Mouse (Mus musculus): ENCODE results near the gene Efcab6. TPM values are rescaled to one million over a fixed set of nuclear protein-coding genes. Genes with fewer than 3 reads are reported as not detected.
"Not testable (repeated sequence)": the region's sequence is repeated elsewhere in the genome, so short reads cannot be mapped to it uniquely, and the experiment has no call there.

Efcab6 gene
- 10 to 100 TPM in 3 of 4 experiments, 1 to 10 TPM in 1; 9.2 to 16.2 (median 14.2) TPM for total RNA-seq (2022)

DNA sequence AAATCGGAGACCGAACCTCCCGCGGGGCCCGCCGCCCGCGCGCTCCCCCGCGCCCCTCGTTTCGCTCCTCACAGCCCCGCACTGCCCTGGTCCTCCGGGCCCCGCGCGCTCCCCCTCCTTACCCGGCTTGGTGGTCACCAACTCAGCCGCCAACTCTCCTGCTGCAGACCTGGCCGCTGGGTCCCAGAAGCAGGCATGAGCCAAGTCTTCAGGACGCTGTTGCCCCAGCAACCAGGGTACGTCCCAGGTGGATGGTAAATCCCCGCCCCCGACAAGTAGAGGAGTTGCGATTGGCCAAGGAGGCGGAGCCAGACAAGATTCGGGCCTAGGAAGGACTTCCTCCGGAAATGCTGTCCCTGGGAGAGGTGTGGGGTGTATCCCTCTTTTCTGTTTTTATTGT, at the start of gene Efcab6:
TSS of gene Efcab6 (minus strand) at position 240 of the 400 bp plus-strand sequence.
- DNase-seq (ENCODE audit: low spot score in 2 of 2): peak in 1 of 2 experiments; percentile 78

GRCm38 (mm10) chr15:84113873-84114272, 48.7 kb upstream of the Efcab6 start:
- no peak for DNase-seq (ENCODE audit: low spot score in 2 of 2)

DNA sequence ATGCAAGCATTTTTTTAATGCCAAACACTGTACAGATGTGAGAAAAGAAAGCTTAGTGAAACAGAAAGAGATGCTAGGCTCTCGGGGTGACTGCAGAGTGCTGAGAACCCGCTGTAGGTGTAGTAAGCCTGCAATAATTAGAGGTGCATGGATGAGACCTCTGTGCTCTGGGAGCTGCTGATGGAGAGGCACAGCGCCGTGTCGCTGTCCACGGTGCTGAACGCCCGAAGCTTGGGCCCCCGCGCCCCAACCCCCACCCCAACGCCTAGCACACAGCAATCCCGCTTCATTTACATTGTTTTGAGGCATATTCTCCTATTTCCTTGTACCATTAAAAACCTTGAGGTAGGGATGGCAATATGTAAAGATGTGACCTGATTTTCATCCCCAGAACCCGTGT, 43.7 kb upstream of the Efcab6 start:
- no peak for DNase-seq (ENCODE audit: low spot score in 2 of 2)

DNA sequence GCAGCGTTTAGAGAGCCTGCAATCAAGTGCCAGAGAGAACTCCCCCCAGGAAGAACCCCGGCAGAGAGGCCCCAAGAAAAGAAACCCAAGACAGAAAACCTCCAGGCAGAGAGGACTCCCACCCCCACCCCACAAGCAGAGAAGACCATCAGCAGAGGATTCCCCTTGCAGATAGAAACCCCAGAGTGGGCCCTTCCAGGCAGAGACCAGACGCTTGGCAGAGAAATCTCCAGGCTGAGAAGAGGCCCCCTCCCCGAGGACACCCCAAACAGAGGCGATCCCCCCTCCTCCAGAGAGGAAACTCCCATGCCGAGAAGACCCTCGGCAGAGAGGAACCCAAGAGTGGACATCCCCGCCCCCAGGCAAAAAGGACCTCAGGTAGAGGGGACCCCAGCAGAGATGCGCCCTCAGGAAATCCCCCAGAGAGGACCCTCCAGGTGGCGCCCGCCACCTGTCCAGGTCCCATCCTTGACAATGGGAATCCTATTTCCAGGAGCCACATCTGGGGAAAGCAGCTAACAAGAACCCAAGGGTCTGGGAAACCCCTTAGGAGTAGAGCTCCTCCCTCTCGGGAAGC, 40.8 kb upstream of the Efcab6 start:
- no peak for DNase-seq (ENCODE audit: low spot score in 2 of 2)

- peak; percentile 58 to 62 for DNase-seq (ENCODE audit: low spot score in 2 of 2)
These were observed 40.1 kb upstream of the Efcab6 start, which contains the start of gene Sult4a1 for GRCm38 (mm10) chr15:84105105-84105923. Sult4a1 (minus strand) TSS chr15:84105754.

- no peak for DNase-seq (ENCODE audit: low spot score in 2 of 2)
These were observed 39.4 kb upstream of the Efcab6 start for GRCm38 (mm10) chr15:84104626-84105025.

DNA sequence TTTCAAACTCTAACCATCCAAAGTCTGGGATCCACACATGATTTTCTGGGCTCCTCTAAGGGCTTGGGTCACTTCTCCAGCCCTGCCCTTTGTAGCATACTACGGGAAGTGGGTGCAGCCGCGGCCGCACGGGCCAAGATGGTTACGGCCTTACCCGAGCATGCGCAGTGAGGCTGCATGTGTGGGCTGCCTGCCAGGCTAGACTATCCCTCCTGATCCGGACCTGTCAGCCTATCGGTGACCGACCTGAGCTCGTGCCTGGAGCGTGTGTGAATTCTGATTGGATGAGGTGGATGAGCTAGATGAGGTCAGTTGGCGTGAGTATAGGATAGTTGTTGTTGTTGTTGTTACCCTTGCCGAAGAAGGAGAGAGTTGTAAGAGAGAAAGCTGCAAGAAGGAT, 32.4 kb upstream of the Efcab6 start:
- not testable (repeated sequence) for DNase-seq (ENCODE audit: low spot score in 2 of 2)

GRCm38 (mm10) chr15:84096051-84096450, 30.9 kb upstream of the Efcab6 start:
- DNase-seq (ENCODE audit: low spot score in 2 of 2): no peak

DNA sequence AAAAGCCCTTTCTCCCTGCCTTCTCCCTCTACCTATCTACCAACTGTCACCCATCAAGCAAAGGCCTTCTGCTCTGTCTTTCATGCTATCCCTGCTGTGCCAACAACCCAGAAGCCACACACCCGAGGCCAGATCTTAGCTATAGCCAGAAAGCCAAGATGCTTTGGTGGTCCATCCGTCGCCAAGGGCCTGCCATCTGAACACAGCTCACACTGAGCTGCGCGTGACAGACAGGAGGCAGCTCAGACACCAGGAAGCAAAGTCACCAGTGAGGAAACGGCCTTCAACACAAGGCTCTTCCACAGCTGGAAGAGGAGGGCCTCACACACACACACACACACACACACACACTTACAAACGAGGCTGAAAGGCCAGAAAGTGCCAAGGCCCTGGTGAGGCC, 29.7 kb upstream of the Efcab6 start:
- DNase-seq (ENCODE audit: low spot score in 2 of 2): no peak

GRCm38 (mm10) chr15:84086775-84087174, 21.6 kb upstream of the Efcab6 start:
- no peak for DNase-seq (ENCODE audit: low spot score in 2 of 2)

DNA sequence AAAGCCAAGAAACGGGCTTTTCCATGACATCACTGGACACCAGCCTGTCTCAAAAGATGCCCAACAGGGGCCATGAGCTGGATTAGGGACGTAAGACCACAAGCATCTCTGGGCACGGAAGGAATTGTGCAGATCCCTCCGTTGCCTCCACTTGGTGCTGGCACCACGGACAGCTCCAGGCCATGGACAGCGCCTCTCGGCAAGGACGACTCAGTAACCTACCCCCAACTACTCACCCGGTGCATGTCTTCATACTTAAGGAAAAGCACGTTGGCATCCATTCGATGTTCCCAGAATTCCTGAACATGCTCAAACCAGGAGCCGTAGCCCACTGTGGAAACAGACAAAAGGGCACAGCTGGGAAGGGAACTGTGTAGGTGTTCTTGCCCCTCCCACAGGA, 21.2 kb upstream of the Efcab6 start:
- DNase-seq (ENCODE audit: low spot score in 2 of 2): no peak

DNA sequence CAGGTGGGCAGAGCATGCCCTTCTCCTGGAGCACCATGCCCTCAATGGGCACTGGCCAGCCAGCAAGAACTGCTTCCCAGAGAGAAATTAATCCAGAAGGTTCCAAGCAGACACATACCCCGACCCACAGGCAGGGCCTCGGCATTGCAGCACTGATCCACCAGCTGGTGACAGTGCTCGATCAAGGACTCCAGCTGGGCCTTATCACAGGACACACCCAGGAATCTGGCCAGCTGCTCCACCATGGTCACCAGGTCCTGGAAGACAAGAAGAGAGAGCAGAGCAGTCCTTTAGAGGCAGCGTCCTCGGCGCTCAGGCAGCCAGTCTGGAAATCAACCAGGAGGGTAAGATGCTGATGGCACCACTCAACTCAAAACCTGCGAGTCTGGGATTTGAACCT, 14.9 kb upstream of the Efcab6 start:
- DNase-seq (ENCODE audit: low spot score in 2 of 2): no peak

DNA sequence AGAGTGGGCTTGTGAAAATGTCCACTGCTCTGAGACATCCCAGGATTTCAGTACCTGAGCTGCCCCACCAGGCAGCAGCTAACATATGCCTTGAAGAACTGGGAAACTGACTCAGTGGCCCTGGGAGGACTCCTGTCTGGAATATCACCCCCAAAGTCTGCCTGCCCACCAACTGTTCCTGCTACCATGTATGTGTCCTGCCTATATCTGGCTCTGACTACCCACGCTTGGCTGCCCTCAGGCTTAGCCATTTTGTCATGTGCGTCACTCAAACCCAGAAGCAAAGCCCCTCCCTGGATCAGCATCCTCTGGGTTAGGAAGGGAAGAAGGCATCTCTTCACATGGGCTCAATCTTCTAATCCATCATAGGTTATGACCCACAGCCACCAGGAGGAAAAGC, 14.3 kb upstream of the Efcab6 start:
- peak in 1 of 2 experiments; percentile 88 for DNase-seq (ENCODE audit: low spot score in 2 of 2)

- DNase-seq (ENCODE audit: low spot score in 2 of 2): peak; percentile 11 to 77
These were observed 13.5 kb upstream of the Efcab6 start for GRCm38 (mm10) chr15:84078667-84079066.

DNA sequence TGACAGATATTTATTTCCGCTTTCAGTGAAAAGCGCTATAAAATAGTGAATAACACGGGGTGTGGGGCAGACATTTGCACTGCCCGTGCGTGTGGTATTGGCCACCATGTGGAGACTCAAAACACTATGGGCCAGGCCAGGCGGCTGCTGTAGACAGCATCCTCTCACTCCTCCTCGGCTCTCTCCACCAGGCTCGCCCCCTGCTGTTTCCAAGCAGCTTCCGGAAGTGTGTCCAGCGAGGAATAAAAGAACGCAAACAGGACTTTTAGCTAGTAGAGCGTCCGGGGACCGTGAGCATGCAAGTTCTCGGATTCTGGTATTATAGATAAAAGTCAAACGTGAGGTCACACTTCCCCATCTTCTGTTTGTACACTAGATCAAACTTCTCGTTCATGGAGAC, 12.0 kb upstream of the Efcab6 start:
- no peak for DNase-seq (ENCODE audit: low spot score in 2 of 2)

GRCm38 (mm10) chr15:84074705-84075185, 9.6 kb upstream of the Efcab6 start:
- no peak for DNase-seq (ENCODE audit: low spot score in 2 of 2)

GRCm38 (mm10) chr15:84073911-84074704, 8.9 kb upstream of the Efcab6 start:
- DNase-seq (ENCODE audit: low spot score in 2 of 2): no peak

GRCm38 (mm10) chr15:84073058-84073457, 7.9 kb upstream of the Efcab6 start:
- no peak for DNase-seq (ENCODE audit: low spot score in 2 of 2)

DNA sequence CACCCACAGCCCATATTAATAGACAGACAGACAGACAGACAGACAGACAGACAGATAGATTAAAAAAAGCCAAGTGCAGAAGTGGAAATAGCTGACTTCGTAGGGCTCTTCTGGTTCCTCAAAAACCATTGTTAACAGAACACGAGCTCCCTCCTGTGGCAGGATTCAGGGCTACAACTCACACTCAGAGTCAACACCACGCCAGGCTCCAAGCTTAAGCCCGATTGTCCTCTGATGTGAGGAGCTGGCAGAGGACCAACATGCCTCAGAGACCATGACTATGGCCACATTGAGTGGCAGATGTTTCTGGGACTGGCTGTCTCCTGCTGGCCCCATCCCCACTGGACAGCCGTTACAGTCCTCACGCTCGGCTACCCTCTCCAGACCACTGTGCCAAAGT, 7.0 kb upstream of the Efcab6 start:
- peak; percentile 75 to 88 for DNase-seq (ENCODE audit: low spot score in 2 of 2)

DNA sequence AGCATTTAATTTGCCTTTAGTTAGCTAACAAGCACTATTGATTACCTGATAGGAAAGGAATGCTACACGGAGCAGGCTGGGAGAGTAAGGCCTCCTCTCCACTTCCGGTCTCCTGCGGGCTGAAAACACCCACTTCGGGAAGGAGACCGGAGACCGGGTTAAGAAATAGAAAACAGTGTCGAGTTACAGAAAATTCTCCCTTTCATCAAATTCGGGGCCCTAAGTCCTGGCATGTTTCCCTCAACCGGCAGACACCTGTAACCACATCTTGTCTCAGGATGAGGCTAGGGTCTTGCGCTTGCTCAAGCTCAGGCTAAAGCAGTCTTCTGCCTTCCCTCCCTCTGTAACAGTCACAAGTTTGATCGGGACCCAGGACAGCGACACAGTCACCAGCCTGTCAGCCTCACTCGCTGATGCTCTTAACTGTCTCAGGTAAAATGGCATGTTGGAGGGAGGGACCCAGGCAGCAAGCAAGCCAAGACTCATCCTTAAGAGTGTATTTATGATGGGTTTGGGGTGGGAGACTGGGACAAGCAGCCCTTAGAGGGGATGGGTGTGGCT, 5.0 kb upstream of the Efcab6 start:
- no peak for DNase-seq (ENCODE audit: low spot score in 2 of 2)

DNA sequence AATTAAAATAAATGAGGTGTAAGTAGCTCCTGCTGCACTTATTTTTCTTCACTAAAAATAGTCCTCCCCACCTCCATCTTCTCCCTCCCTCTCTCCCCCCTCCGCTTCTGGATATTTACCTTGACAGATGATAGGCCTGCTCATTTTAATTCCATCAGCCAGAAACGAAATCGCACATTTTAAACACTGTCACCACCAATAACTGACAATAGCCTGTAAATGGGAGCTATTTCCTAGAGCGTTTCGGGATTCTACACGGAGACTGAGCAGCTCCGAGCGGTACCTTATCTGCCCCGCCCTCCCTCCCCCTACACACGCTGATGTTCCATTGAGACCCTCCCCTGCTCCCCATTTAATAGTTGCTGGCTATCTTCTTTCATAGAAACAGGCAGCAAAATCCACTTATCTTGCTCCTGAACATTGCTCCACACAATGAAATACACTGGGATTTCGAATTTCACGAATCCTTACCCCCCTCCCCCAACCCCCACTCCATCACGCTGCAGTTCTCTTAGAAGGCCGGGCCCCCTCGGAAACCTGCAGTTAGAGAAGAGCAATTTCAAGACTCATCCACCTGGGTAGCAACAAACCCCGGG, 4.4 kb upstream of the Efcab6 start:
- DNase-seq (ENCODE audit: low spot score in 2 of 2): no peak

All from left cerebral cortex, adult 8-10 months (tissue).